Mouse (Mus musculus) MEL (cell line): Measurements from ENCODE around the gene Sgpp1.

Experiments used
- CTCF ChIP-seq, 3 experiments: IDR thresholded peaks in 2 of 3; conservative IDR thresholded peaks in 1 of 3; 2 replicates each; pipeline ENCODE4 v1.5.1; 2011 to 2012; ENCODE audit warnings: low read length in 3 of 3, low read depth in 2 of 3, mild to moderate bottlenecking in 2 of 3, improper control_type of control experiment in 1 of 3, inconsistent platforms in 1 of 3, mixed read lengths in 1 of 3, moderate library complexity in 1 of 3; ENCODE audit not compliant: control insufficient read depth in 1 of 3, insufficient read depth in 1 of 3, poor library complexity in 1 of 3, severe bottlenecking in 1 of 3
- POLR2AphosphoS2 ChIP-seq: IDR thresholded peaks from 2 replicates; pipeline ENCODE4 v1.6.1; 2011; ENCODE audit warnings: low read length, improper control_type of control experiment
- RAD21 ChIP-seq: IDR thresholded peaks from 2 replicates; pipeline ENCODE4 v1.6.1; 2011; ENCODE audit warnings: mild to moderate bottlenecking, low read depth, low read length, improper control_type of control experiment

- TF ChIP-seq RAD21 = no peak
- no peak for TF ChIP-seq POLR2AphosphoS2
- no peak for TF ChIP-seq CTCF (IDR thresholded peaks at IDR 0.05 in 2 of 3, conservative IDR thresholded peaks at IDR 0.05 in 1 of 3; ENCODE audit: control insufficient read depth in 1 of 3, insufficient read depth in 1 of 3, low read depth in 2 of 3, low read length in 3 of 3, poor library complexity in 1 of 3, severe bottlenecking in 1 of 3)
Observed at GRCm38 (mm10) chr12:75710596-75711376, 24.7 kb downstream of the Sgpp1 start.
